Mouse (Mus musculus): ENCODE data around the gene Thy1. TPM values are rescaled to one million over a fixed set of nuclear protein-coding genes. Genes with fewer than 3 reads are reported as not detected.

Gene Thy1
- polyA plus RNA-seq, 1 experiment from 2014 or later: 0.19 TPM

GRCm38 (mm10) chr9:44079997-44080780 lies 37.0 kb downstream of the Thy1 start:
- no peak overlapping the region for H3K27ac ChIP-seq
- H3K9ac ChIP-seq: no peak overlapping the region
- no peak overlapping the region for H3K4me2 ChIP-seq
- H3K27me3 ChIP-seq (replicated peaks): peaks cover 72% of the 10 kb centered on the region
- H3K36me3 ChIP-seq: no peaks in the 10 kb centered on the region
- ATAC-seq: no peak
- no peaks in the 10 kb centered on the region for H3K9me3 ChIP-seq (replicated peaks)
- no peak overlapping the region for H3K4me3 ChIP-seq
- H3K4me1 ChIP-seq: peaks cover 29% of the 10 kb centered on the region
- 46% methylated on average over 10 of the region's 10 CpGs for WGBS (ENCODE audit: insufficient replicate concordance)

- Histone ChIP-seq H3K27me3 (replicated peaks) (peaks cover 73% of the 10 kb centered on the region), H3K4me2 (no peak overlapping the region), H3K36me3 (no peaks in the 10 kb centered on the region), H3K27ac (no peak overlapping the region), H3K9ac (no peak overlapping the region), H3K4me1 (peaks cover 37% of the 10 kb centered on the region), H3K9me3 (replicated peaks) (no peaks in the 10 kb centered on the region), H3K4me3 (no peak overlapping the region)
- no peak for ATAC-seq
- WGBS (ENCODE audit: insufficient replicate concordance): 80% methylated on average over 5 of the region's 5 CpGs
Observed at GRCm38 (mm10) chr9:44080953-44081352, 37.8 kb downstream of the Thy1 start.

- no peak overlapping the region for H3K9ac ChIP-seq
- H3K27me3 ChIP-seq (replicated peaks): peaks cover 73% of the 10 kb centered on the region
- no peaks in the 10 kb centered on the region for H3K9me3 ChIP-seq (replicated peaks)
- H3K4me3 ChIP-seq: no peak overlapping the region
- H3K27ac ChIP-seq: no peak overlapping the region
- peaks cover 43% of the 10 kb centered on the region for H3K4me1 ChIP-seq
- H3K4me2 ChIP-seq: no peak overlapping the region
- WGBS (ENCODE audit: insufficient replicate concordance): 65% methylated on average over 5 of the region's 5 CpGs
- ATAC-seq: no peak
- H3K36me3 ChIP-seq: no peaks in the 10 kb centered on the region
Observed at GRCm38 (mm10) chr9:44081581-44081980, 38.4 kb downstream of the Thy1 start.

- Histone ChIP-seq H3K4me3 (no peak overlapping the region), H3K4me1 (peaks cover 48% of the 10 kb centered on the region), H3K27me3 (replicated peaks) (peaks cover 80% of the 10 kb centered on the region), H3K9ac (no peak overlapping the region), H3K4me2 (no peak overlapping the region), H3K9me3 (replicated peaks) (no peaks in the 10 kb centered on the region), H3K36me3 (no peaks in the 10 kb centered on the region), H3K27ac (no peak overlapping the region)
- no peak for ATAC-seq
- WGBS (ENCODE audit: insufficient replicate concordance): 87% methylated on average over 5 of the region's 5 CpGs
Observed at GRCm38 (mm10) chr9:44082266-44082665, 39.1 kb downstream of the Thy1 start.

DNA sequence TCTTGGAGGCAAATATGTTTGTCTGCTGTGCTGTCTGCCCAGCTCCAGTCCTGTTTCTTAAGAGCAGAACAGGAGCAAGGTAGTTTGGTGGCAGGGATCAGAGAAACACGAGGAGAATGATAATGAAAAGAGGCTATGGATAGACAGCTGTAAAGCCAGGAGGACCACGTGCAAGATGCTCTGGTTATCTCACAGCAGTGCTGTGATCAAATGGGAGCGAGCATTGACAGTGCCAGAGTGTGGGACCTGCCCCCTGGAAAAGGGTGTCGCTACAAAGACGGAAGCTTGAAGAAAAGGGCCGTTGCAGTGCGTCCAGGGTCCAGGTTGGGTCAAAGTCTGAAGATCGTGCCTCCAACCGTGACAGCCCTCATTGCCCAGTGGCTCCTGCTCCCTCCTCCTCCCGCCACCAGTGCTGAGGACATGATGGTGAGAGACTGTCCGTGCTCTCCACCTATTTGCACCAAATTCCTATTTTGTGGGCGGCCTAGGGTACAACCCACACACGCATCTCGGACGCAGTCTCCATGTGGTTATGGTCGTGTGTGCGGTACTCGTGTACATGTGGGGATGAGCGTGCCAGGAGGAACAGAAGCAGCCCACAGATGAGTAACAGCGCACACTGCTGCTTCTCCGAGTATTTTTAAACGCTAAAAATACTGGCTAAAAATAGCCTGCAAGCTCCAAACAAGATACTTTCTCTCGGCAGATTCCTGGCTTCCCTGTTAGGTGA lies 40.4 kb downstream of the Thy1 start:
- Histone ChIP-seq H3K27me3 (replicated peaks) (peaks cover 83% of the 10 kb centered on the region), H3K4me1 (peaks cover 58% of the 10 kb centered on the region), H3K9ac (peak overlapping the region; percentile 49; the same call in 1 of the 2 replicates), H3K36me3 (no peaks in the 10 kb centered on the region), H3K4me2 (peak overlapping the region; percentile 96), H3K4me3 (peak overlapping the region; percentile 61), H3K9me3 (replicated peaks) (no peaks in the 10 kb centered on the region), H3K27ac (no peak overlapping the region)
- no peak for ATAC-seq
- 8% methylated on average over 23 of the region's 23 CpGs for WGBS (ENCODE audit: insufficient replicate concordance)

GRCm38 (mm10) chr9:44084236-44084635 lies 41.1 kb downstream of the Thy1 start:
- Histone ChIP-seq H3K27ac (no peak overlapping the region), H3K9ac (peak overlapping the region; percentile 49), H3K27me3 (replicated peaks) (peaks cover 87% of the 10 kb centered on the region), H3K4me2 (peak overlapping the region; percentile 96), H3K4me3 (peak overlapping the region; percentile 61), H3K9me3 (replicated peaks) (no peaks in the 10 kb centered on the region), H3K36me3 (no peaks in the 10 kb centered on the region), H3K4me1 (peaks cover 59% of the 10 kb centered on the region)
- ATAC-seq: peak; percentile 27
- WGBS (ENCODE audit: insufficient replicate concordance): 1% methylated on average over 14 of the region's 14 CpGs

- under 1% methylated on average over 48 of the region's 62 CpGs for WGBS (ENCODE audit: insufficient replicate concordance)
- peak; percentile 87 for ATAC-seq
Observed at GRCm38 (mm10) chr9:44084659-44085229, 41.6 kb downstream of the Thy1 start.

GRCm38 (mm10) chr9:44085276-44085675 lies 42.1 kb downstream of the Thy1 start:
- peaks cover 88% of the 10 kb centered on the region for H3K27me3 ChIP-seq (replicated peaks)
- no peaks in the 10 kb centered on the region for H3K36me3 ChIP-seq
- H3K9me3 ChIP-seq (replicated peaks): no peaks in the 10 kb centered on the region
- H3K4me1 ChIP-seq: peaks cover 62% of the 10 kb centered on the region
- no peak; the same call in 1 of the 2 replicates for ATAC-seq
- H3K27ac ChIP-seq: no peak overlapping the region
- WGBS (ENCODE audit: insufficient replicate concordance): 8% methylated on average over 10 of the region's 10 CpGs
- peak overlapping the region; percentile 73 for H3K9ac ChIP-seq
- H3K4me2 ChIP-seq: peak overlapping the region; percentile 96
- H3K4me3 ChIP-seq: peak overlapping the region; percentile 61

More at GRCm38 (mm10) chr9:44084659-44085229, 41.6 kb downstream of the Thy1 start:
- peak overlapping the region; percentile 73 for H3K9ac ChIP-seq
- H3K4me1 ChIP-seq: peaks cover 58% of the 10 kb centered on the region
- H3K9me3 ChIP-seq (replicated peaks): no peaks in the 10 kb centered on the region
- H3K27me3 ChIP-seq (replicated peaks): peaks cover 89% of the 10 kb centered on the region
- H3K4me3 ChIP-seq: peak overlapping the region; percentile 61
- H3K36me3 ChIP-seq: no peaks in the 10 kb centered on the region
- peak overlapping the region; percentile 96 for H3K4me2 ChIP-seq
- H3K27ac ChIP-seq: no peak overlapping the region

DNA sequence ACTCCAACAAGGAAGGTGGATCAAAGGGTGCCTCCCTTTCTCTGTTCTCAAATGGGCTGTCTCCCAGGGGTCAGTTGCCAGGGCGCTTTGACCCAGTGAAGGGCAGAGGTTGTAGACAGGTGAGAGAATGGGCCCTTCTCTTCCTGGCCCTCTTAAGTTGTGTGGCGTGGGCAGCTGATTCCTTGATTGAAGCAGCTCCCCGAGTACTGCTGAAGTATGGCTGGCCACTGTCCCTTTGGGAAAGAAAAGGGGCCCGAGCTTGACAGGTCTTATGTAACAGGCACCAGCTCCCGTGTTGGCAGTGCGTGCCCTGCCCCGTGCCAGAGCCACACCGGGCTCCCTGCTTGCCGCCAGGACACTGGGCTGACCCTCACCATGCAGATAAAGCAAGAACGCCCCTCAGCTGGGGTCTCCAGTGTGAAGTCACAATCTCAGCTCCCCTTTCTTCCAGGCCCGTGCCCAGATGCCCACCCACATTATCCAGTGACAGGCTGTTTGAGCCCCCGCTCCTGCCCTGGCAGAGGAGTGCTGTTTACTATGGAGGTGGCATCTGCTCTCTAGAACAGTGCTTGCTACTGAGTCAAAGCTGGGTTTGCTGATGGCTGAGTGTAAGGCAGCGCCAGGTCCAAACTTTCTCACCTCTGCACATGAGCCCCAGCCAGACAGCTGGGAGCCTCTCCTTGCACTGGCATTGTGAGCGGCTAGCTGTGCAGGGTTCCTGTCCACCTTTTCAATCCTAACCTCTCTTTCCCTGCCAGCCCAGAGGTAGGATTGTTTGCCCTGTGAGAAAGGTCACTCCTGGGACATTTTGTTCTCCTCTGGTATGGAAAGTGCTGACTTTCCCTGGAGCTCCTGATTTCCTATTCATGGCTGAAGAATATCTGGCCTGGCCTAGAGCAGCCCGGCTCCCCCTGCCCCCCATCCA lies 42.8 kb downstream of the Thy1 start:
- Histone ChIP-seq H3K9me3 (replicated peaks) (no peaks in the 10 kb centered on the region), H3K4me2 (peak overlapping the region; percentile 96), H3K9ac (no peak overlapping the region), H3K4me3 (no peak overlapping the region), H3K4me1 (peaks cover 62% of the 10 kb centered on the region), H3K27me3 (replicated peaks) (peaks cover 83% of the 10 kb centered on the region), H3K36me3 (no peaks in the 10 kb centered on the region), H3K27ac (no peak overlapping the region)
- no peak for ATAC-seq
- 68% methylated on average over 15 of the region's 15 CpGs for WGBS (ENCODE audit: insufficient replicate concordance)

DNA sequence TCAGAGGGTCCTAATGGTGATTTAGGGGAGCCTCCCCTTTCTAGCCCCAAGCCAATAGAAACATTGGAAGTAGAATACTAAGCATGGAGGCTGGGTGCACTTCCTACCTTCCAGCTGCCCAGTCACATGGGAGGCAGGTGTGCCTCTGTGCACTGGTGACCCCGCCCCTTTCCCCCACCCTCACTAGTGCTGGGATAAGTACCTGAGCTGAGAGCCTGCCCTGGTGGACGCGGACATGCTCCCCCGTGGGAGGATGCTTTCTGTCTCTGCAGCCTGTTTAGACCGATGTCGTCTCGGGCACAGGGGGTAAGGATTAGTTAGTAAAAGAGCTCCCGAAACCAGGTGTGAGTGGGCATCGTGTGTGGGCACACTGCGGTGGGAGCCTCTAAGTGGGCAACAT lies 43.8 kb downstream of the Thy1 start:
- Histone ChIP-seq H3K9ac (no peak overlapping the region), H3K4me1 (peaks cover 62% of the 10 kb centered on the region), H3K27me3 (replicated peaks) (peaks cover 75% of the 10 kb centered on the region)

DNA sequence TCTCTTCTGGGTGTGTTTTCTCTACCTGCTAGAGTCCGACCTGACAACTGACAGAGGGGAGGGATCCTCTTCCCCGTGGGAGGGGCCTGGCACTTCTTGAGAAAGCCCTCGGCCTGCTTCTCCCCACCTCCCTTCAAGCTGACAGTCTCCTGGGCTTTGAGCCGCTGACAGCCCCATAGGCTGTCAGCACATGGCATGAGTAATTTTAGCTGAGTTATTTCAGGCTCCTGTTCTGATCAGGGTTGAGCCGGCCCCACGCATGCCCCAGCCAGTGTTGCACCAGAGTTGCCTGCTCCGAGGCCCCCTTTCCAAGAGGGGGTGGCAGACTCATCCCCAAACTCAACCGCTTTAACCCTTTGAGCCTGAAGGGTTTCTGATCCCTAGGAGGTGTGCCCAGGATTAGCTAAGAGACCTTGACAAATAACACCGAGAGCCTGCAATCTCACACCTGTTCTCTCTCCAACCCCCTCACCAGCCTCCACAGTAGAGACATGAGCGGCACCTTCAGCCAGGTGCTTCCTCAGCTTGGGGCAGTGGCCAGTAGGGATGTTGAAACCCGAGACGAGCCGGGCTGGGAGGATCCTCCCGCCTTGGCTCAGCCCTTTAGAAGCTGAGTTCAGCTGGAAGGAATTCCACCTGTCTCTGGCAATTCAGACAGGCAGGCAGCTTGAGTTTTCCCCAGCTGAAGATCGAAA lies 44.7 kb downstream of the Thy1 start:
- H3K27ac ChIP-seq: no peak overlapping the region
- WGBS (ENCODE audit: insufficient replicate concordance): 27% methylated on average over 15 of the region's 15 CpGs
- H3K4me2 ChIP-seq: no peak overlapping the region
- H3K4me1 ChIP-seq: peaks cover 62% of the 10 kb centered on the region
- H3K9me3 ChIP-seq (replicated peaks): no peaks in the 10 kb centered on the region
- ATAC-seq: no peak
- H3K27me3 ChIP-seq (replicated peaks): peaks cover 65% of the 10 kb centered on the region
- H3K36me3 ChIP-seq: no peaks in the 10 kb centered on the region
- no peak overlapping the region for H3K4me3 ChIP-seq
- H3K9ac ChIP-seq: no peak overlapping the region

More for the DNA sequence above, 43.8 kb downstream of the Thy1 start:
- Histone ChIP-seq H3K9me3 (replicated peaks) (no peaks in the 10 kb centered on the region), H3K4me3 (no peak overlapping the region), H3K27ac (no peak overlapping the region), H3K36me3 (no peaks in the 10 kb centered on the region), H3K4me2 (no peak overlapping the region)
- 60% methylated on average over 10 of the region's 10 CpGs for WGBS (ENCODE audit: insufficient replicate concordance)
- ATAC-seq: no peak

Data from liver, embryonic 12.5 days (tissue).